In genomic region chr1:71688272-71688925, GRCm38 (mm10) we compare ENCODE assay signal across 28 mouse cellular contexts. TPM values are rescaled to one million over a fixed set of nuclear protein-coding genes. Genes with fewer than 3 reads are reported as not detected.
DNase-seq lines count a peak whose midpoint lies in the region; ATAC-seq lines count a peak whose summit lies in the region.
"Had no signal": no experiment of that assay in that cellular context is flagged by ENCODE, and none has a peak within 500 bp of the region (broad histone marks: within the 10 kb centered on the region; RNA-seq: fewer than 3 reads in every experiment).

No protein-coding gene starts in this region.

- peaks cover 33% of the 10 kb centered on the region for H3K4me1 ChIP-seq in liver, embryonic 12.5 days
- H3K4me1 ChIP-seq in liver, embryonic 15.5 days (replicated peaks), result peaks cover 20% of the 10 kb centered on the region
- H3K4me1 ChIP-seq in hindbrain, embryonic 16.5 days (ENCODE audit: control insufficient read depth, insufficient read depth, low read depth, low read length), result no peaks in the 10 kb centered on the region

- 38% methylated on average over 3 of the region's 3 CpGs for WGBS in liver, embryonic 12.5 days (ENCODE audit: insufficient replicate concordance)
- WGBS in liver, embryonic 15.5 days (ENCODE audit: insufficient replicate concordance), result 36% methylated on average over 3 of the region's 3 CpGs
- 92% methylated on average over 3 of the region's 3 CpGs for WGBS in hindbrain, embryonic 16.5 days

- peak; percentile 33 for DNase-seq in c-Kit-positive CD71-positive TER-119-negative erythroid progenitor cells, embryonic 14.5 days (ENCODE audit: low read depth)
- no peak for DNase-seq in kidney, postnatal 14 days
- DNase-seq in kidney, adult 9 months, result no peak
- DNase-seq: adrenal gland, adult 2 months; adrenal gland, postnatal 14 days; B cell, adult 2 months; cerebellum, adult 11 months; cerebellum, adult 2 months; cerebellum, adult 9-11 months; cerebellum, postnatal 25 days; forebrain, postnatal 0 days; gastrocnemius, postnatal 25 days; heart, postnatal 14 days; heart, postnatal 4 days had no signal

- H3K9ac ChIP-seq in liver, embryonic 12.5 days, result no peak overlapping the region
- H3K9ac ChIP-seq in liver, embryonic 15.5 days, result no peak overlapping the region
- H3K9ac ChIP-seq in hindbrain, embryonic 16.5 days (ENCODE audit: low read depth, low read length), result no peak overlapping the region
- H3K9ac ChIP-seq: embryonic facial prominence, embryonic 12.5 days; embryonic facial prominence, embryonic 15.5 days; forebrain, postnatal 0 days; heart, embryonic 13.5 days; hindbrain, embryonic 14.5 days had no signal

- peak overlapping the region; percentile 31 for H3K4me2 ChIP-seq in liver, embryonic 12.5 days
- peak overlapping the region; percentile 25; the same call in 1 of the 2 replicates for H3K4me2 ChIP-seq in liver, embryonic 15.5 days
- no peak overlapping the region for H3K4me2 ChIP-seq in hindbrain, embryonic 16.5 days (ENCODE audit: low read length)
- H3K4me2 ChIP-seq: embryonic facial prominence, embryonic 12.5 days; embryonic facial prominence, embryonic 15.5 days; heart, embryonic 13.5 days; hindbrain, embryonic 14.5 days had no signal

- ATAC-seq in liver, embryonic 12.5 days, result peak; percentile 78
- ATAC-seq in liver, embryonic 15.5 days (ENCODE audit: insufficient read depth), result peak; percentile 64; the same call in 1 of the 2 replicates
- ATAC-seq in megakaryocyte progenitor cell, adult 5-6 weeks (replicated peaks; ENCODE audit: poor library complexity), result peak; percentile 62
- no peak for ATAC-seq in hindbrain, embryonic 16.5 days
- ATAC-seq: forebrain, embryonic 14.5 days; forebrain, postnatal 0 days; Patski had no signal

- no peak overlapping the region for H3K4me3 ChIP-seq in liver, embryonic 12.5 days
- no peak overlapping the region for H3K4me3 ChIP-seq in liver, embryonic 15.5 days (replicated peaks)
- H3K4me3 ChIP-seq in hindbrain, embryonic 16.5 days (ENCODE audit: low read length), result no peak overlapping the region
- H3K4me3 ChIP-seq: embryonic facial prominence, embryonic 12.5 days; embryonic facial prominence, embryonic 15.5 days; heart, adult 2 months; heart, embryonic 10.5 days; heart, embryonic 13.5 days had no signal

- no peaks in the 10 kb centered on the region for H3K27me3 ChIP-seq in liver, embryonic 12.5 days (replicated peaks)
- no peaks in the 10 kb centered on the region for H3K27me3 ChIP-seq in liver, embryonic 15.5 days
- no peaks in the 10 kb centered on the region for H3K27me3 ChIP-seq in hindbrain, embryonic 16.5 days (replicated peaks; ENCODE audit: control insufficient read depth, insufficient read depth, low read length)
- H3K27me3 ChIP-seq: CH12.LX; embryonic facial prominence, embryonic 12.5 days; embryonic facial prominence, embryonic 15.5 days; heart, embryonic 13.5 days; Patski had no signal

- H3K27ac ChIP-seq in liver, embryonic 12.5 days, result no peak overlapping the region
- H3K27ac ChIP-seq in liver, embryonic 15.5 days (replicated peaks), result no peak overlapping the region
- H3K27ac ChIP-seq in hindbrain, embryonic 16.5 days (ENCODE audit: low read depth, low read length), result no peak overlapping the region
- H3K27ac ChIP-seq: embryonic facial prominence, embryonic 12.5 days; embryonic facial prominence, embryonic 15.5 days; heart, adult 2 months; heart, embryonic 10.5 days; heart, embryonic 13.5 days; hindbrain, embryonic 14.5 days had no signal

- no peaks in the 10 kb centered on the region for H3K9me3 ChIP-seq in liver, embryonic 12.5 days (replicated peaks)
- H3K9me3 ChIP-seq in liver, embryonic 15.5 days (replicated peaks), result no peaks in the 10 kb centered on the region
- no peaks in the 10 kb centered on the region for H3K9me3 ChIP-seq in hindbrain, embryonic 16.5 days (ENCODE audit: control insufficient read depth, low read length)
- H3K9me3 ChIP-seq: embryonic facial prominence, embryonic 12.5 days; embryonic facial prominence, embryonic 15.5 days; G1E; heart, embryonic 10.5 days; heart, embryonic 13.5 days had no signal

- no peaks in the 10 kb centered on the region for H3K36me3 ChIP-seq in liver, embryonic 12.5 days
- no peaks in the 10 kb centered on the region for H3K36me3 ChIP-seq in liver, embryonic 15.5 days (replicated peaks)
- H3K36me3 ChIP-seq in hindbrain, embryonic 16.5 days (ENCODE audit: control insufficient read depth, insufficient read depth, low read length), result no peaks in the 10 kb centered on the region
- H3K36me3 ChIP-seq: embryonic facial prominence, embryonic 12.5 days; embryonic facial prominence, embryonic 15.5 days; G1E; heart, embryonic 10.5 days; heart, embryonic 13.5 days had no signal

RNA-seq across cellular contexts. Expression of gene Fn1, which starts 35.4 kb away (rescaled TPM):
- 89.2 and 92.0 TPM in 2 replicates for polyA plus RNA-seq in liver, embryonic 12.5 days (2016; fragmentation: Nextera tagmentation; extraction: Ambion mirVana)
- polyA plus RNA-seq in liver, embryonic 15.5 days (2015; fragmentation: Nextera tagmentation; extraction: Ambion mirVana), result 125 and 154 TPM in 2 replicates
- total RNA-seq in megakaryocyte progenitor cell, adult 5-6 weeks (2015), result 11.5 and 13.7 TPM in 2 replicates
- total RNA-seq in megakaryocyte progenitor cell, adult 5-6 weeks (2017), result 3.4 and 7.9 TPM in 2 replicates
- 27.4 and 46.9 TPM in 2 replicates for polyA plus RNA-seq in hindbrain, embryonic 16.5 days (2015; fragmentation: Nextera tagmentation; extraction: Ambion mirVana)
